Mouse (Mus musculus) CD4-positive, CD25-positive, alpha-beta regulatory T cell (primary cell): ENCODE results near the gene Olfr1042. TPM values are rescaled to one million over a fixed set of nuclear protein-coding genes. Genes with fewer than 3 reads are reported as not detected.

ENCODE experiments used
- polyA plus RNA-seq: library from polyadenylated mRNA; unstranded; fragments of 100-300 nt; shearing (Covaris generic); gene quantifications from one replicate; pipeline ENCODE4 v1.2.1, GENCODE M21; 2017

Gene Olfr1042
- 0.05 TPM for polyA plus RNA-seq

DNA sequence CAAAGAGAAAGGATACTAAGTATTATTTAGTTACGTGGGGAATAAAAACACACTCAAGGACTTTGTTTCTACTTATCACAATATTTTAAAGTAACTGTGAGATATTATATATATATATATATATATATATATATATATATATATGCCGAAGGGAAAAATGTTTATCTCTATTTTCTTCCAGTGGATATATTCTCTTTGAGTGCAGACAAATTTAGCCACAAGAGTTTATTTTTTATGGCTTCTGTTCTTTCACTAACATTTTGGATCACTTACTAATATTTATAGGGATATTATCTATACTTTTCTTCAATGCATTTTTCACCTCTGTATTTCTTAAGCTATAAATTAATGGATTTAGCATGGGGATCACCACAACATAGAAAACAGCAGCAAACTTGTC lies at the start of gene Olfr1042:
Gene Olfr1042, minus strand, starts transcription at position 101 of the 400 bp plus-strand sequence.

GRCm38 (mm10) chr2:86202909-86203308 lies 41.3 kb upstream of the Olfr1042 start, which contains the start of gene Olfr1045:
TSS of gene Olfr1045 (minus strand) at chr2:86203009.

DNA sequence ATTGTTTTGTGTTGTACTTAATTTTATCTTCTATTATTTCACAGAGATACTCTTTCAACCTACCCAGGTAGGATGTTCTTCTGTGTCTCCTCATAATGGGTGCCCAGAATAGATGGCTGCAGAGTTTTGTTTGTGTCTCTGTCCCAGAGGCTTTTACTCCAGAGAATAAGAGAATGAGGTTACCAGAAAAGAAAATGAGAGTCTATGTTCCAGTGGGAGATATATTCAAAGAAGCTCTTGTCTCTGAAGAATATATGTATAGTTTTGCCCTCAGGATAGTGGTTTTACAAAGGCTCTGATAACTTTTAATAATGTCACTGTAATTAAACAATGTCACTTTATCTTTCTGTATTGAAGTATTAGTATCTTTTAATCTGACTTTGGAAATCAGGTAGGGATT lies 23.9 kb upstream of the Olfr1042 start, which contains the start of gene Olfr52:
Gene Olfr52, minus strand, starts transcription at position 101 of the 400 bp plus-strand sequence.

DNA sequence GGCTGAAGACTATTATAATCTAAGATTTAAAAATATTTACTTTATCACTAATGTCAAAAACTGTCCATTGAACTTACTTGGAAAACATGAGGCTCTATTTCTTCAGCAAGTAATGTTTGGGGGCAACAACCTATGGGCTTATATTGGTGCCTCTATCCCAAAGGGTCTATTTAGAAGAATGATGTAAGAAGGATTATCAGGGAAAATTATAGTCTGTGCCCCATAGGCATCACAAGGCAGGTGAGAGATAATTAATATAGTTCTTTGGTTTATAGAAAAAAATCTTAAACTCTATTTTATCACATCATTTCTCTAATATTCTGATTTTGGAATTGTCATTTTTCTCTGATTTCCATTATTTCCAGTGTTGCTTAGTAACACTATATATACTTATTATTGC lies 16.1 kb upstream of the Olfr1042 start, which contains the start of gene Olfr1044:
Gene Olfr1044, minus strand, starts transcription at position 101 of the 400 bp plus-strand sequence.

DNA sequence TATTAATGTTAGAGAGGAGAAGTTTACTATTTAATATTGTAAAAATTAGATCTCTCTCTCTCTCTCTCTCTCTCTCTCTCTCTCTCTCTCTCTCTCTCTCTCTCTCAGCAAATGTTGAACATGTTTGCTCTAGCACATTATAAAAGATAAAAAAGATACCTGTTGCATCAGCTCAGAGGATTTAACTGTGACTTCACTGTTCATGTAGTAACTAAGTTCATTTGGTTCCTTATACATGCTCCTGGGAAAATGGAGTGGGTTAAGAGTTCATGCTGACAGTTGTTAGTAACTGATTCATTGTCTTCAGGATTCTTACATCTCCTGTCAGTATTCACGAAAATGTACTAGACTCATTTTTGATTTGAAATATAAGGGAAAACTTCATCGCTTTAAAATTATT lies 5.8 kb upstream of the Olfr1042 start, which contains the start of gene Olfr1043:
Gene Olfr1043, minus strand, starts transcription at position 101 of the 400 bp plus-strand sequence.

DNA sequence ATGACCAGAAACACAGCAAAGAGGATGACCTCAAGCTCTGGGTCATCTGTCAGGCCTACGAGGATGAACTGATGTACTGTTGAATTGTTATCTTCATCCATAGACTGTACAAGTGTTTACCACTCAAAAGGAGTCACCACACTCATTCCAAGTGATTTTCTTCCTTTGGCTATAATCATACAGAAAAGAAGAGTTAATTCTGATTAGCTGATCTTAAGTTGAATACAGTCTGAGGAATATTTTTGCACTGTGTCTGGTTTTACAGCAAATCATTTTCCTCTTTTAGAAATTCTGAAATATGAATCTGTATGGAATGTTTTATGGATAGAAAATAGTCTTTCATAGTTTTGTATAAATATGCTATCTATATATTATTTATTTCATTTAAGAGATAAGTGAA lies 15.0 kb downstream of the Olfr1042 start, which contains the start of gene Olfr1040:
Gene Olfr1040, minus strand, starts transcription at position 101 of the 400 bp plus-strand sequence.

GRCm38 (mm10) chr2:86135828-86136227 lies 25.8 kb downstream of the Olfr1042 start, which contains the start of gene Olfr1039:
TSS of gene Olfr1039 (minus strand) at chr2:86135928.

Other genes with a start within 250 kb of the Olfr1042 start
- gene Olfr1025-ps1, start 246.6 kb downstream of the Olfr1042 start, polyA plus RNA-seq, result not detected
- not detected for gene Olfr1026, start 240.3 kb downstream of the Olfr1042 start, polyA plus RNA-seq
- gene Olfr1028, start 211.4 kb downstream of the Olfr1042 start, polyA plus RNA-seq, result not detected
- gene Olfr1029, start 187.9 kb downstream of the Olfr1042 start, polyA plus RNA-seq, result 0.10 TPM
- 0.04 TPM for gene Olfr1030, start 182.6 kb downstream of the Olfr1042 start, polyA plus RNA-seq
- not detected for gene Olfr1031, start 171.5 kb downstream of the Olfr1042 start, polyA plus RNA-seq
- gene Olfr1032, start 156.3 kb downstream of the Olfr1042 start, polyA plus RNA-seq, result not detected
- gene Olfr1033, start 141.2 kb downstream of the Olfr1042 start, polyA plus RNA-seq, result 3.2 TPM
- not detected for gene Olfr1034, start 116.0 kb downstream of the Olfr1042 start, polyA plus RNA-seq
- gene Olfr1036, start 87.8 kb downstream of the Olfr1042 start, polyA plus RNA-seq, result not detected
- not detected for gene Olfr1037, start 74.5 kb downstream of the Olfr1042 start, polyA plus RNA-seq
- not detected for gene Olfr1039, start 25.9 kb downstream of the Olfr1042 start, polyA plus RNA-seq
- not detected for gene Olfr1040, start 15.1 kb downstream of the Olfr1042 start, polyA plus RNA-seq
- gene Olfr1043, start 5.7 kb upstream of the Olfr1042 start, polyA plus RNA-seq, result 0.11 TPM
- not detected for gene Olfr1044, start 16.0 kb upstream of the Olfr1042 start, polyA plus RNA-seq
- not detected for gene Olfr52, start 23.8 kb upstream of the Olfr1042 start, polyA plus RNA-seq
- not detected for gene Olfr1045, start 41.2 kb upstream of the Olfr1042 start, polyA plus RNA-seq
- gene Olfr1046, start 57.5 kb upstream of the Olfr1042 start, polyA plus RNA-seq, result 0.06 TPM
- gene Olfr1047, start 69.6 kb upstream of the Olfr1042 start, polyA plus RNA-seq, result not detected
- not detected for gene Olfr1048, start 78.5 kb upstream of the Olfr1042 start, polyA plus RNA-seq
- gene Olfr1049, start 96.5 kb upstream of the Olfr1042 start, polyA plus RNA-seq, result 0.12 TPM
- not detected for gene Olfr1051, start 117.2 kb upstream of the Olfr1042 start, polyA plus RNA-seq
- not detected for gene Olfr1052, start 130.6 kb upstream of the Olfr1042 start, polyA plus RNA-seq
- not detected for gene Olfr1053, start 153.4 kb upstream of the Olfr1042 start, polyA plus RNA-seq
- gene Olfr1054, start 173.6 kb upstream of the Olfr1042 start, polyA plus RNA-seq, result not detected
- not detected for gene Olfr1055, start 188.4 kb upstream of the Olfr1042 start, polyA plus RNA-seq
- gene Olfr1056, start 200.6 kb upstream of the Olfr1042 start, polyA plus RNA-seq, result not detected
- gene Olfr1057, start 216.6 kb upstream of the Olfr1042 start, polyA plus RNA-seq, result not detected
- gene Olfr1058, start 226.7 kb upstream of the Olfr1042 start, polyA plus RNA-seq, result not detected